Mouse (Mus musculus) midbrain, embryonic 15.5 days (tissue): ENCODE results near the gene Btg3. TPM values are rescaled to one million over a fixed set of nuclear protein-coding genes. Genes with fewer than 3 reads are reported as not detected.
"Not testable (repeated sequence)": the region's sequence is repeated elsewhere in the genome, so short reads cannot be mapped to it uniquely, and the experiment has no call there.

Experiments
- ATAC-seq: fragments of 200-750 bp; cut with Nextera tagmentation; replicated peaks from 2 replicates; pipeline ENCODE4 v1.8.0; 2017; ENCODE audit warnings: moderate TSS enrichment
- H3K27ac ChIP-seq: fragments of 300-500 bp; sonication (generic); 2 replicates; pipeline ENCODE4 v1.5.1; 2015; ENCODE audit warnings: mild to moderate bottlenecking, inconsistent platforms
- H3K27me3 ChIP-seq: fragments of 300-500 bp; sonication (generic); replicated peaks from 2 replicates; pipeline ENCODE4 v1.6.1; 2015; ENCODE audit warnings: inconsistent platforms
- H3K36me3 ChIP-seq: fragments of 300-500 bp; sonication (generic); replicated peaks from 2 replicates; pipeline ENCODE4 v1.6.1; 2015; ENCODE audit warnings: inconsistent platforms
- H3K4me1 ChIP-seq: fragments of 300-500 bp; sonication (generic); 2 replicates; pipeline ENCODE4 v1.6.1; 2015; ENCODE audit warnings: inconsistent platforms
- H3K4me2 ChIP-seq: fragments of 300-500 bp; sonication (generic); 2 replicates; pipeline ENCODE4 v1.6.1; 2015; ENCODE audit warnings: inconsistent platforms, mild to moderate bottlenecking, moderate library complexity
- H3K4me3 ChIP-seq: fragments of 300-500 bp; sonication (generic); 2 replicates; pipeline ENCODE4 v1.5.1; 2015; ENCODE audit warnings: mild to moderate bottlenecking, inconsistent platforms
- H3K9ac ChIP-seq: fragments of 300-500 bp; sonication (generic); 2 replicates; pipeline ENCODE4 v1.6.1; 2015; ENCODE audit warnings: mild to moderate bottlenecking, inconsistent platforms
- H3K9me3 ChIP-seq: fragments of 300-500 bp; sonication (generic); 2 replicates; pipeline ENCODE4 v1.6.1; 2016; ENCODE audit warnings: inconsistent platforms
- WGBS: fragments of 180-500 bp; shearing (Covaris S2); methylation state at CpG from one replicate; pipeline ENCODE4 v1.1.7; 2015; ENCODE audit warnings: mixed read lengths; 5-methylcytosine and 5-hydroxymethylcytosine counted together
- polyA plus RNA-seq: library from polyadenylated mRNA; unstranded; fragments of >200 nt; fragmentation: Nextera tagmentation; extraction: Ambion mirVana; gene quantifications from 2 replicates; pipeline ENCODE4 v1.2.1, GENCODE M21; 2015

Btg3 gene
- polyA plus RNA-seq, 1 experiment from 2014 or later: 17.6 TPM

GRCm38 (mm10) chr16:78375821-78376691 lies 936 bp downstream of the Btg3 start:
- peak overlapping the region; percentile 60 for H3K4me2 ChIP-seq
- peaks cover 7% of the 10 kb centered on the region; the same call in 1 of the 2 replicates for H3K4me1 ChIP-seq
- no peaks in the 10 kb centered on the region for H3K9me3 ChIP-seq
- peak overlapping the region; percentile 52 for H3K27ac ChIP-seq
- H3K36me3 ChIP-seq: no peaks in the 10 kb centered on the region
- no peaks in the 10 kb centered on the region for H3K27me3 ChIP-seq
- H3K4me3 ChIP-seq: peak overlapping the region; percentile 82
- under 1% methylated on average over 89 of the region's 100 CpGs for WGBS
- peak overlapping the region; percentile 66 for H3K9ac ChIP-seq
- ATAC-seq: peak; percentile 81

GRCm38 (mm10) chr16:78375222-78375621 lies 1.8 kb downstream of the Btg3 start:
- peak overlapping the region; percentile 60 for H3K4me2 ChIP-seq
- 54% methylated on average over 10 of the region's 10 CpGs for WGBS

GRCm38 (mm10) chr16:78373743-78374142 lies 3.2 kb downstream of the Btg3 start:
- Histone ChIP-seq H3K4me1 (peaks cover 7% of the 10 kb centered on the region; the same call in 1 of the 2 replicates), H3K27me3 (no peaks in the 10 kb centered on the region), H3K9me3 (no peaks in the 10 kb centered on the region), H3K9ac (no peak overlapping the region), H3K36me3 (0 out of 2 replicates have a peak, but pooled peaks cover under 1% of the 10 kb centered on the region), H3K27ac (no peak overlapping the region), H3K4me2 (no peak overlapping the region), H3K4me3 (no peak overlapping the region)
- ATAC-seq: no peak
- 77% methylated on average over 8 of the region's 8 CpGs for WGBS

More at GRCm38 (mm10) chr16:78375222-78375621, 1.8 kb downstream of the Btg3 start:
- Histone ChIP-seq H3K9ac (no peak overlapping the region), H3K4me1 (peaks cover 7% of the 10 kb centered on the region; the same call in 1 of the 2 replicates), H3K27ac (no peak overlapping the region), H3K36me3 (no peaks in the 10 kb centered on the region), H3K4me3 (peak overlapping the region; percentile 82), H3K27me3 (no peaks in the 10 kb centered on the region), H3K9me3 (no peaks in the 10 kb centered on the region)
- ATAC-seq: no peak

- Histone ChIP-seq H3K27me3 (no peaks in the 10 kb centered on the region), H3K4me1 (peaks cover 7% of the 10 kb centered on the region; the same call in 1 of the 2 replicates), H3K4me3 (no peak overlapping the region), H3K9ac (no peak overlapping the region), H3K4me2 (no peak overlapping the region), H3K9me3 (no peaks in the 10 kb centered on the region), H3K36me3 (0 out of 2 replicates have a peak, but pooled peaks cover 2% of the 10 kb centered on the region), H3K27ac (no peak overlapping the region)
- 88% methylated on average over 5 of the region's 5 CpGs for WGBS
- no peak for ATAC-seq
Measured at GRCm38 (mm10) chr16:78372786-78373185, 4.2 kb downstream of the Btg3 start.

- no peak overlapping the region for H3K9ac ChIP-seq
- H3K27me3 ChIP-seq: no peaks in the 10 kb centered on the region
- H3K4me3 ChIP-seq: no peak overlapping the region
- WGBS: 85% methylated on average over 7 of the region's 7 CpGs
- peaks cover 7% of the 10 kb centered on the region; the same call in 1 of the 2 replicates for H3K4me1 ChIP-seq
- no peak overlapping the region for H3K4me2 ChIP-seq
- H3K27ac ChIP-seq: no peak overlapping the region
- H3K36me3 ChIP-seq: 0 out of 2 replicates have a peak, but pooled peaks cover 5% of the 10 kb centered on the region
- H3K9me3 ChIP-seq: no peaks in the 10 kb centered on the region
- ATAC-seq: no peak
Measured at GRCm38 (mm10) chr16:78371491-78372046, 5.4 kb downstream of the Btg3 start.

DNA sequence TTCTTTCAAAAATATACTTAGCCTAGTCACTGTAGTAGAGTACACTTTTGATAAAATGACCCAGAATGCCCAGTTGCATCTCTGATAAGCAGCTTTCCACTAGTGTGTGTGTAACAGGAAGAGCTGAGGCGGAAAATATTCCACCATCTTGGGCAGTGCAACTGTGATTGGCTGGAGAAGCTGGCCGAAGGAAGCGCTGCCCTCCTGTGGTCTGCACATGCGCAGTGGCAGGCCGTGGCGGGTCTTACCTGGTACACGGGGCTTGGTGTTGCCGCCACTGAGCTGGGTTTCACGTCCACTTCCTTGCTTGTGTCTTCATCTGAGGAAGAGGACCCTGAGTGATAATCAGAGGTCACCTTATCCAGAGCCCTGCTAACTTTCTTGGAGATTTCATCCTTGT lies 12.4 kb downstream of the Btg3 start:
- H3K9me3 ChIP-seq, H3K27me3 ChIP-seq, H3K9ac ChIP-seq, H3K4me1 ChIP-seq, H3K27ac ChIP-seq, H3K4me2 ChIP-seq, H3K4me3 ChIP-seq, ATAC-seq, H3K36me3 ChIP-seq: not testable (repeated sequence)
- 93% methylated on average over 9 of the region's 9 CpGs for WGBS

- H3K27ac ChIP-seq: no peak overlapping the region
- no peaks in the 10 kb centered on the region for H3K27me3 ChIP-seq
- WGBS: 91% methylated on average over 4 of the region's 4 CpGs
- no peaks in the 10 kb centered on the region for H3K4me1 ChIP-seq
- H3K9ac ChIP-seq: no peak overlapping the region
- no peaks in the 10 kb centered on the region for H3K9me3 ChIP-seq
- H3K36me3 ChIP-seq: no peaks in the 10 kb centered on the region; the same call in 1 of the 2 replicates
- no peak for ATAC-seq
- no peak overlapping the region for H3K4me3 ChIP-seq
- H3K4me2 ChIP-seq: no peak overlapping the region
Measured at GRCm38 (mm10) chr16:78361466-78361865, 15.5 kb downstream of the Btg3 start.

DNA sequence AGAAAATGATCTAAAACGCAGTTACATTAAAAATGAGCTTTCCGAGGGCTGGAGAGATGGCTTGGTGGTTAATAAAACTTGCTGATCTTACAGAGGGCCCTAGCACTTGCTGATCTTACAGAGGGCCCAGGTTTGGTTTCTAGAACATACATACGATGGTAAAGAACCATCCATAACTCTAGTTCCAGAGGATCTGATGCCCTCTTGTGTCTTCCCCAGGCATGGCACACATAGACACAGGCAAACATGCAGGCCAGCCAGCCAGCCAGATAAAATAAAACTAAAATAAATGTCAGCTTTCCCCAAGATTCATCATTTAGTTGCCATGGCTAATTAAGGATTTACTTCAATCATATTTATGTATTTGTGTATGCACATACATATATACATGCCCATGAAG lies 19.2 kb downstream of the Btg3 start:
- H3K4me1 ChIP-seq: no peaks in the 10 kb centered on the region
- WGBS: 94% methylated on average over 3 of the region's 3 CpGs
- ATAC-seq: no peak
- no peaks in the 10 kb centered on the region for H3K9me3 ChIP-seq
- no peaks in the 10 kb centered on the region for H3K27me3 ChIP-seq
- no peak overlapping the region for H3K4me3 ChIP-seq
- H3K4me2 ChIP-seq: no peak overlapping the region
- H3K9ac ChIP-seq: no peak overlapping the region
- H3K36me3 ChIP-seq: no peaks in the 10 kb centered on the region; the same call in 1 of the 2 replicates
- no peak overlapping the region for H3K27ac ChIP-seq

DNA sequence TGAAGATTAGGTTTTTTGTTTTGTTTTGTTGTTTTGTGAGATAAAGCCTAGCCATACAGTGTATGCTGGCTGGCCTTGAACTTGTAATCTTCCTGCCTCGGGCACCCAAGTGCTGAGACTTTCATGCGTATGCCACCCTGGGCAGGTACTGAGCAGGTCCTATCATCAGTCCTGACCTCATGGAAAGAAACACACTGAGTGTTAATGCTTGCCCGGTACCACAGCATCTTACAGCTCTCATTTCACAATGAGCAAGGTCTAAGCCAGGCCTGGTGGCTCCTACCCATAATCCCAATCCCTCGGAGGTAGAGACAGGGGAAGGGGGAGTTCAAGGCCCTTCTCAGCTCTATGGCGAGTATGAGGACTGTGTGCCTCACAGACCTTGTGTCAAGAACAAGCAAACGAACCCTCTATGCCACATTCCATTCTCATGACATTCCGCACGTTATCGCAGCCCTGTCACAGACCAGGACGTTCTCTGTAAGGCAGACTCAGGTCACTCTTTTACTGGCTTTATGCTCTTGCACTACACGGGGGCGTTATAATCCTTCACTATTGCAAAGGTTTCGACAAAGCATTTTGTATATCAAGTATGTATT lies 29.6 kb downstream of the Btg3 start:
- H3K27ac ChIP-seq: no peak overlapping the region
- H3K36me3 ChIP-seq: 0 out of 2 replicates have a peak, but pooled peaks cover 2% of the 10 kb centered on the region
- no peaks in the 10 kb centered on the region for H3K4me1 ChIP-seq
- H3K9me3 ChIP-seq: no peaks in the 10 kb centered on the region
- H3K27me3 ChIP-seq: no peaks in the 10 kb centered on the region
- no peak for ATAC-seq
- 85% methylated on average over 13 of the region's 13 CpGs for WGBS
- no peak overlapping the region for H3K4me2 ChIP-seq
- no peak overlapping the region for H3K9ac ChIP-seq
- no peak overlapping the region for H3K4me3 ChIP-seq

- Histone ChIP-seq H3K36me3 (0 out of 2 replicates have a peak, but pooled peaks cover 2% of the 10 kb centered on the region), H3K4me3 (no peak overlapping the region), H3K4me1 (no peaks in the 10 kb centered on the region), H3K9ac (no peak overlapping the region), H3K27ac (no peak overlapping the region), H3K4me2 (no peak overlapping the region), H3K27me3 (no peaks in the 10 kb centered on the region), H3K9me3 (no peaks in the 10 kb centered on the region)
- ATAC-seq: no peak
- 88% methylated on average over 2 of the region's 2 CpGs for whole genome bisulfite sequencing
Measured at GRCm38 (mm10) chr16:78346662-78347327, 30.2 kb downstream of the Btg3 start.

DNA sequence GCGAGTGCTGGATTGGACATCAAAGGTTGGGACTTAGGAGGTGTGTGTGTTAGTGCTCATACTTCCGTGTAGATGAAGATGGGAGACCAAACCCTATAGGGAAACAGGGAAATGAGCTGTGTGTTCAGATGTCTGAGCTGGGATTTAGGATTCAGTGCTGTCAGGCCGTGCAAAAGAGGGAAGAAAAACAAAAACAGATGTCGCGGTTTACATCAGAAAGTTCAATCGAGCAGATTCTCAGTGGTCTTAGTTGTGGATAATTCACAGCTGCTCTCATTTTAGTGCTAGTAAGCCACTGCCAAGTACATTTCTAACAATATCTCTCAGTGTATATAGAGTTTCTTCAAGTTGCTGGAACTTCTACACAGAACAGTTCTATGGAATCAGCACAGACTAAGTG lies 33.2 kb downstream of the Btg3 start:
- no peaks in the 10 kb centered on the region for H3K4me1 ChIP-seq
- H3K4me3 ChIP-seq: no peak overlapping the region
- WGBS: 72% methylated on average over 6 of the region's 6 CpGs
- H3K9me3 ChIP-seq: no peaks in the 10 kb centered on the region
- no peak for ATAC-seq
- 0 out of 2 replicates have a peak, but pooled peaks cover 2% of the 10 kb centered on the region for H3K36me3 ChIP-seq
- no peak overlapping the region for H3K9ac ChIP-seq
- no peak overlapping the region for H3K4me2 ChIP-seq
- no peak overlapping the region for H3K27ac ChIP-seq
- H3K27me3 ChIP-seq: no peaks in the 10 kb centered on the region

DNA sequence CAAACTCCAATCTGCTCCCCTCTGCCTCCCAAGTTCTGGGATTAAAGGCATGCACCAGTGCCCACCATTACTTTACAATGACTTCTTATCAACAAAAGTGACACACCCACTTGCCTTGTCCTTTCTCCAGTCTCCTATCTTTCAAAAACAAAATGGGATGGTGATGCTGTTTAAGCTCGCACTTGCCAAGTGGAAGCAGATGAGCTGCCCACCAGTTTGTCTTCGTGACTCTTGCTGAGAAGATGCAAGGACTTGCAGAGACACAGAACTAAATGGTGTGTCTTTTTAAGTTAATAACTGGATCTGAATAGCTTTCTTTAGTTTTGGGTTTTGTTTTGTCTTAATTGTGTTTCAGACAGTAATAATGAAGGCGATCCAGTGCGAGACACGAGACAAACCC lies 34.2 kb downstream of the Btg3 start:
- Histone ChIP-seq H3K27me3 (no peaks in the 10 kb centered on the region), H3K4me3 (no peak overlapping the region), H3K36me3 (0 out of 2 replicates have a peak, but pooled peaks cover 2% of the 10 kb centered on the region), H3K27ac (no peak overlapping the region), H3K9ac (no peak overlapping the region), H3K4me1 (no peaks in the 10 kb centered on the region), H3K9me3 (no peaks in the 10 kb centered on the region), H3K4me2 (no peak overlapping the region)
- WGBS: 88% methylated on average over 5 of the region's 5 CpGs
- no peak for ATAC-seq
